Mouse (Mus musculus) kidney, postnatal 10 days (tissue): ENCODE results near the gene Il6.
"Not testable (repeated sequence)": the region's sequence is repeated elsewhere in the genome, so short reads cannot be mapped to it uniquely, and the experiment has no call there.

Source experiments
- DNase-seq: peaks from one replicate; pipeline ENCODE4 v3.0.0; 2021; ENCODE audit warnings: mixed read lengths

The Il6 gene

GRCm38 (mm10) chr5:30012726-30013503, at the start of gene Il6:
Gene Il6, plus strand, starts transcription at chr5:30013114.
- peak; percentile 93 for DNase-seq

DNA sequence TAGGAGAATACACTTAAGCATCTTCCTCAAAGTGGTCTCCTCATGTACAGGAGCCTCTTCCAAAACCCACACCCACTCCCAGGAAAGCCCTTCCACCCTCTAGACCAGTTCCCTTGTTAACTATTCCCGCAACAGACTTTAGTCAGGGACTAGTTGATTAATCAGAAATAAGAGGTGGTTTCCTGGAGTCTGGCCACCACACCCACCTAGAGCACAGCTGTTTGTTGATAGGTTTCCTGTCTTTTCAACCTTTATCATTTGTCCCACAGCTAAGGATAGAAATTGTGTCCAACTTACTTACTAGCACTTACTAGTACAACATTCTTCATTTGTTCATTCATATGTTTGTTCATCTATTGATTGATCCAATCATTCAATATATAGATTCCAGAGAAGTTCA, 49.4 kb upstream of the Il6 start:
- no peak for DNase-seq

DNA sequence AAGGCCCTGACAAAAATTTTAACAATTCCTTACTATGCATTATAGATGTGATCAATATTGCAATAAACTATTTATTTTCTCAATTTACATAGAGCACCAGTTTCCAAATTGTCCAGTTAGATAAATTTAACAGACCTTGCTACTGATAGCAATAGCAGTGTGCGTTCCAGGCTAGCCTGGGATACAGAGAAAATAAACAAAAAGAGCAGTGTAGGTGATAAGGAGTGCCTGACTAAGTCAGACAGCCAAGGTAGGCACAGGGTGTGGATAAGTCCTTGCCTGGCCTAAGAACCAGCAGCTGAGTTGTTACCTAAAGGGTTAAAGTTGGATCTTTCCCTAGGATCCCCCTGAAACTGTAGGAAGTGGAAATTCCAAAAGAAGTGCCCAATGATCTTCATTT, 42.7 kb upstream of the Il6 start:
- DNase-seq: no peak

- DNase-seq: no peak
Observed at GRCm38 (mm10) chr5:29972796-29973195, 40.1 kb upstream of the Il6 start.

GRCm38 (mm10) chr5:29973533-29973932, 39.4 kb upstream of the Il6 start:
- no peak for DNase-seq

- DNase-seq: no peak
Observed at GRCm38 (mm10) chr5:29974115-29974514, 38.8 kb upstream of the Il6 start.

DNA sequence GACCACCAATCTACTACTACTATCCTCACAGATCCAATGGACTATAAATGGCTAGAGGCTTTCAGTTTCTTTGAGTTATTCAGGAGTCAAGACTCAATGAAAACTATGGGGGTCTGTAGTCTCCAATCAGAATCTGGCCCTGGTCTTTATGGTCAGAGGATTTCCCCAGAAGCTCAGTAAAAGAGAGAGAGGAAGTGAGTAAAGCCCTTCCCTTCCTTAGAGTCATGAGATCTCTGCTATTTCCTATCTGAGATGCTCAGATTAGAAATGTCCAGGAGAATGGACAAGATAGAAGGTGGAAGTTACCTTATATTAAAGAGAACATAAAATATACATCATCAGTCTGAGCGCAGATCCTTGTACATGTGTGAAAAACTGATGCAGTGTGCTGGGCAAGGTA, 19.3 kb upstream of the Il6 start:
- DNase-seq: no peak

DNA sequence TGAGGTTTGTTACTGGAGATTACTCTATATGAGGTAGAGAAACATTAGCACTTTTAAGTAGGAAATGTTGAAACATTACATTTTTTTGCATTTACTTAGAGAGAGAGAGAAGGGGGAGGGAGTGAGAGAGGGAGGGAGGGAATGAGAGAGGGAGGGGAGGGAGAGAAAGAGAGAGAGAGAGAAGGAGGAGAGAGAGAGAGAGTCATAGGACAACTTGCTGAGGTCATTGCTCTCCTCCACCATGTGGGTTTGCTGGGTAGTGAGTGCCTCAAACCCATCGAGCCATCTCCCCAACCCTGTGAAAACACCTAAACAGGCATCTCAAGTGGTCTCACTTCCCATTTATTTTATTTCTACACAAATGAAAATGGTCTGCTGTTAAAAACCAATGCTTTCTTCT, 18.6 kb upstream of the Il6 start:
- DNase-seq: no peak

GRCm38 (mm10) chr5:29997351-29997750, 15.6 kb upstream of the Il6 start:
- DNase-seq: no peak

DNA sequence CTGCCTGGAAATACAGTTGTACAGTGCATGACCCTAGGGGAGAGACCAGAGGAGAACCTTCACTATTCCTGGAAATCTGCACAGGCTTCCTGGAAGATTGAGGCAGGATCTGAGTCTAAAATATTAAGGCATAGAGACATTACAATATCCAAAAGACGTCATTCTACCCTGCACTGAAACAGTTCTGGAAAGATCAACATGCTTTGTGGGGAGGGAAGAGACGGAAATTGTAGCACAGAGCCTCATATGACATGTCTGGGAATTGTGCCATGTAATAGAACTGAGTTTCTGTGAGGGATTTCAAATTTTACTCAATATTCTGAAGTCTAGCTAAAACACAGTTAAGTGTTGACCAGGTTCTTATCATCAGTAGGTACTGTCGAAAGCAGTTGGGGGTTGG, 12.0 kb upstream of the Il6 start:
- DNase-seq: no peak

DNA sequence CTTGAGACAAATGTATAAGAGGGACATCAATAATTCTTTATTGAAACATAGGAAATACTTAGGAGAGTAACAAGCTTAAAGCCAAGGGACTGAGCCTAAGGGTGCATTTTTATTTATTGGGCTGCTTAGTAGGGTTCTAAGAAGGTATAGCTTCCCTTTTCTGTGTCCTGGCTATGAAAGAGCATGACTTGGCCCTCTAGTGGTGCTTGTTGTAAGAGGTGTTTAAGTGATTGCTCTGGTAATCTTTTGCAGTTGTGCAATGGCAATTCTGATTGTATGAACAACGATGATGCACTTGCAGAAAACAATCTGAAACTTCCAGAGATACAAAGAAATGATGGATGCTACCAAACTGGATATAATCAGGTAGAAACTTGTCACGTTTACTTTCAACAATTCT, 1.7 kb downstream of the Il6 start:
- DNase-seq: peak; percentile 19

- DNase-seq: not testable (repeated sequence)
Observed at GRCm38 (mm10) chr5:30035862-30036261, 22.9 kb downstream of the Il6 start.

- DNase-seq: not testable (repeated sequence)
Observed at GRCm38 (mm10) chr5:30037111-30037510, 24.2 kb downstream of the Il6 start.

DNA sequence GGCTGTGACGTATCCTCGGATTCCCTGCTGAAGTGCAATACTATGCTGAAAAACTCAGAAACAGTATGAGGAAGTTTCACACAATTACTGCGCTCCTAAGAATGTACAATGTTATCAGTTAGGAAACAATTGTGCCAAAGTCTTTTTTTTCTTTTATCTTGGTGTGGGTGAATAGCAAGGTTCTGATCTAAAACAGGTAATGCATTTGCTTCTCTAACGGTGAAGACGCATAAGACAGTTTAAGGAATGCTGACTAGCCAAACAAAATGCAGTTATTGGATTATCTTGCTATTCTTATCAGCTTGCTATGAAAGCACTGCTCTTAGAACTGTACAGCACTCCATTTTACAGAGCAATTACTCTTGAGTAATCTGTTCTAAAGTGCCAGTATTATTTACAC, 26.4 kb downstream of the Il6 start:
- DNase-seq: not testable (repeated sequence)

DNA sequence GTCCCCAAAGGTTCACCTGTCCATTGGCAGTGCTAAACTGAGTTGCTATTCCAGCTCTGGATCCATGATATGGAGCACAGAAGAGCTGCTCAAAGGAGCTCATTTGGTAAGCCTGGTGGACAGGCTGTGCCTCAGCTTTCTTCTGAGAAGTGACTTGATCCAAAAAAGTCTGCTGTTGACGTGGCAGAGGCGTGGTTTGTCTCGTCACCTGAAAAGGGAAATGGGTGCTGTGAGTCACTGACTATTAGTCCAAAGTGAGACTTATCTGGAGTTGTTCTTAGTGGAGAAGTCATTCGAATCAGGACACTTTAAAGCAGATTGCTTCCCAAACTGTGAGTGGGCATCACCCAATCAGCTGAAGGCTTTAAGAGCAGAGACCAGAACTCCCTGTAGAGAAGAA, 26.9 kb downstream of the Il6 start:
- DNase-seq: not testable (repeated sequence)

- DNase-seq: no peak
Observed at GRCm38 (mm10) chr5:30058216-30058731, 45.4 kb downstream of the Il6 start.

DNA sequence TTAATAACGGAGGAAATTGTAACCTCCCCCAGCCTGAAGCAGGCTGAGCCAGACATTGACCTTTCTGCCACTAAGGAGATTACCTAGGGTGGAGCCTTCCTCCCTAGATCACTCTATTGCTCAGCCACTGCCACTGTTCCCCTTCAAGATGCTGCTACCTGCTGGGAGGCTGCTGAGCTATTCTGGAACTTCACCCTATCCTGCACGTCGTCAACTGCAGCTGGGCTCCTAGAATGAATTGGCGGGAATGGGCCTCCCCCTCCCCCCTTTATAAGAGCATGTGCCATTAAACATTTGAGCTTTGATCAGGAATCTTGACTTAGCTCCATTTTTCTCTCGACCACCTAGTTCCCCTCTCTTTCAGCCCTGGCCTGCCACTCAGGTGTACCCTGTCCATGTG, 46.7 kb downstream of the Il6 start:
- DNase-seq: not testable (repeated sequence)

DNA sequence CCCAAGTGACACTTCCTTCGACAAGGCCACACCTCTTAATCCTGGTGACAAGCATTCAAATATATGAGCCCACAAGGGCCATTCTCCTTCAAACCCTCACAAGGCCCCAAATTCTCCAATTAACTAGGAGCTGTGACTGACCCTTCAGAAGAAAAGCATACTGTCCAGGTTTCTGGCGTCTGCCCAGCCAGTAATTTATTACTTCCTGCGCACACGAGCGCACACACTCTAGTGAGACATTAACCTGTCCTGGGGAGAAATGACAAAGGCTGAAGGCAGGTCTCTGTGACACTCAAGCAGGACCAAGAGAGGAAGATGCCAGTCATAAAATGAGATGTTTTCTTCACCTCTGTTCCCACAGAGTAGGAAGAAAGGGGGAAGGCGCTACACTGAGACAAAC, 54.8 kb downstream of the Il6 start:
- peak; percentile 54 for DNase-seq
